Mouse (Mus musculus) liver, embryonic 14.5 days (tissue): ENCODE measurements around the gene Prdm2.

Source experiments
- CTCF ChIP-seq: IDR thresholded peaks from 2 replicates; pipeline ENCODE4 v1.5.1; 2016; ENCODE audit warnings: antibody characterized with exemption, low read depth, control low read depth
- EP300 ChIP-seq: IDR thresholded peaks from 2 replicates; pipeline ENCODE4 v1.6.1; 2016; ENCODE audit warnings: antibody characterized with exemption, low read depth

DNA sequence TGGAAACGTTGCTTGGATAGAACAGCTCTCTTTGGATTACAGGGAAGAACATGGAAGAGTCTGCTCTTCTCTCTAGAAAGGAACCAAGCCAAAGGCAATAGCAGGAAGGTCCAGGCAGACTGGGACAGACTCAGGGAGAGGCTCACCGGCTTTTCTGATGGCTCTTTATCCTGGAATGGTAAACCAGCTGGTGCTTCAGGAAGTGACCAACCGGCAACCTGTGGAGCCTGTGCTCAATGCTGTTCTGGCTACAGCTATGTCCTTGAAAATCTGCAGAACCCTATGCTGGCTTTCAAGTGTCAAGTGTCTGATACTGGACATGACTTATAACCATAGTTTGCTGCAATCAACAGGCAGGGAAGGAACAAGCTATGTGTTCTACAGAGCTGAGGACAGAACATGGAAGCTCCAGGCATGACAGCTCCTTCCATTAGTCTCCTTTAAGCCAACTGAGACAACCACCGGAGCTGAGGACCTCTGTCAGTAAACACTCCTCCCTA, 83.5 kb downstream of the Prdm2 start:
- TF ChIP-seq EP300 (no peak), CTCF (no peak)
